Mouse (Mus musculus) gastrocnemius, postnatal 25 days (tissue): ENCODE results near the gene Rgs4. TPM values are rescaled to one million over a fixed set of nuclear protein-coding genes. Genes with fewer than 3 reads are reported as not detected.

Experiments
- DNase-seq: peaks from one replicate; pipeline ENCODE4 v3.0.0; 2022
- long read RNA-seq, 2 experiments: library from polyadenylated mRNA; stranded (forward); transcript quantifications; one replicate each; pipeline ENCODE4 v2.0.0; 2021
- total RNA-seq, 2 experiments: library from RNA; stranded (reverse); gene quantifications; 1 replicate in 1 of 2; 2 replicates in 1 of 2; pipeline ENCODE4 v1.2.3; 2021

Gene Rgs4
- 1 to 10 TPM; 6.9 to 9.0 TPM for total RNA-seq
- long read RNA-seq, experiment 1: 0 reads
- long read RNA-seq, experiment 2, partial matches to known transcripts: 0 of 1 reads
- long read RNA-seq, experiment 2, other reads (novel, unspliced or antisense): 0 of 1 reads

DNA sequence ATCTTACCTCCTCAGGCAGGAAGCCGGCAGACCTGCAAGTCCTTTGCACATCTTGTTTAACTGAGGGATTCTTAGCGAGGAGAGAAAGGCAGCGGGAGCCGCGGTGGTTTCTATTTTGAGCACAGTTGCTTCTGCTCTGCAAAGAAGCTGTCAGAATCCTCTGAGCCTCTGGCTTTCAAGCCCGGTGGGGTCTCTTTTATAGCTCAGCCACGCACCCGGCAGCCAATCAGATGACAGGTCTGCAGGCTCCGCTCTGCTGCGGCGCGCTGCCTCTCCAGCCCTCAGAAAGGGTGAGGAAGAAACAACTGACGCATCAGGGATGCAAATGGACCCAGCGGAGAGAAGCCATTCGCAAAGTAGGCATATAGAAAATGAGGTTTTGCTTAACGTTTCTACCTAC is at the start of gene Rgs4:
TSS of gene Rgs4 (minus strand) at position 170 of the 400 bp plus-strand sequence.
- DNase-seq: peak; percentile 57

DNA sequence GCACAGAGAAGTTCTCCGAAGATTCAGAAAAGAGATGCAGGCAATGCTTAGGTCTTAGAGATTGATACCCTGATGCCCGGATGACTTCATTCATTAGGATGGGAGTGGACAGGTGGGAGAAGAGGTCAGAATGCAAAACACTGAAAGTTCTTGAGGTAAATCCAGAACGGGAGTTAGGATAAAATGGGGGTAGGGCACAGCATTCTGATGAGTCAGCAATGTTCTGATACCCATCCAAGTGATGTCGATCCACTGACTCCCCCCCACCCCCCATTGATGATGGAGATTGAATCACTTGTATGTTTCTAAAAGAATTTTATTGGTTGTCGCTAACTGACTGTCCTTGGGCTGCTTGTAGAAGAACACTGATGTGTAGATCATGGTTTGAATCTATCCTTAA is 45.0 kb upstream of the Rgs4 start:
- DNase-seq: no peak

DNA sequence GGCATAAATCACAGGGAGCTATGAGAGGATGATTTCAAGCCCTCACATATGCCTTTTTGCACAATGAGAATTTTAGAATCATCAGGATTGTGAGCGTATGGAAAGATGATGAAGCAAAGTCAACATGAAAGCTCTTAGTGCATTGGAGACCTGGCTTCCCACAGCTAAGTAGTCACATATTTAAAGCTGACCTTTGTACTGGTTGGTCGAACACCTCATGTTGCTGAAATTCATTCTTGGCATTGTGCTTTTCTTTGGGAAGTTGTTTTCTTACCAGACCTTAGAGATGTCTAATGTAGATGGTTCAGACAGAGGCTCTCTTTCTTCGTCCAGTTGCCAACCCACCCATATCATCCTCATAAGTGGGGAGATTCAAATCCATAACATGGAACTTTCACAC is 38.5 kb upstream of the Rgs4 start:
- no peak for DNase-seq

DNA sequence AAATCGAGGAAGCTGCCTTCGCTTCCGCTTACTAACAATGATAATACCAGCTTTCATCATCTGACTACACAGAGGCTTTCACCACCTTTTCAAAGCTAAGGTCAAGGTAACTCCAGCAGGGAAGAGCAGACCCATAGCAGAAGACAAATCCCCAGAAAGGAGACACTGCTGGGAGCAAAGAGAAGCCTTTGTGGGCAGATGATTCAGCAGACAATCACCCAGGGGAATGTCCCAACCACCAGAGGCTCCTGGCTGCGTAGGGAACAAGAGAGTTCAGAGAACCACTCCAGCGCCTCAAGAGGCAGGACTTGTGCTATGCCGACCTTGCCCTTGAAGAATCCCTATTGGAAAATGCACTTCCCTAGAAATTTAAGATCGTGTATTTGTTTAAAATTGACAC is 29.1 kb upstream of the Rgs4 start:
- no peak for DNase-seq

DNA sequence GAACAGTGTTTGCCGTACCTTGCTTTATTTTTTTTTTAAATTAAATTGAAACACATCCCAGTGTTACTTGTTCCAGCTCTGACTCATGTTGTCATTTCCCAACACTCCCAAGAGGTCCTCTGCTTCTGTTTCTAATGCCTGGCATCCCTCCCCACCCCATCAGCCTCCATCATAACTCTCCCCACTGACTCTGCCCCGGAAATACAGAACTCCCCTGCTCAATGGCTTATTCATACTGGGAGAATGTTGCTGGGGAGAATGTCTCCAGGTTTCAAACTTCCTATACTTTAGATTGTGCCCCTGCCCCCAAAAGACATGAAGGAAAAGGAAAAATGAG is 17.1 kb upstream of the Rgs4 start:
- no peak for DNase-seq

DNA sequence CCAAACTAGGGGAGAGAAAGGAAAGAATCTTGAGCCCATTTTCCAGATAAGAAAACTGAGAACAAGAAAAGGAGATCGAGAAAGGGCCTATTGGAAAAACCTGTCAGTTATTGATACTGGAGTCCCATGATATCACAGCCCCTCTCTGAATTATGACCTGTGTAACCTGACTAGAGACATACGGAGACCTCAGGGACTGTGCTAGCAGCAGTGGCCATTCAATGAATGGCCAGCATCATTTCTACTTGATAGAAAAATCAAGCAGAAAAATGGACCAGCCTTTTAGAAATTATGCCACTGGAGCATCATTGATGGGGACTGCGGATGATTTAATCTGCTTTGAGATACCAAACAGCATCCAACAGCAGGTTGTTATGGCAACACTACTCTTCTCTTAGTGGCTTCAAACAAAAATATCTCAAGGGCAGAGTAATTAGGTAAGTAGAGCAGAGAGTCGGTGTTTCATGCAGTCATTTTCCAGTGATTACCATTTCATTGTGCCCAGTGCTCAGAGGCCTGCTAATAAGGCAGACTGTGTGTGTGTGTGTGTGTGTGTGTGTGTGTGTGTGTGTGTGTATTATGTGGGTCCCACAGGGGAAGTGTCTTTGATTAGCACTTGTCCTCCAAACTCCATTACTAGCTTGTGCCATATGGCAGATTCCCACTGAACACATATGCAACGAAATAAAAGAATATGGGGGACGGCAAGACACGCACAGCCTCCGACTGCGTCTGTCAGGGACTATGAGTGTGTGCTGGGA is 16.6 kb upstream of the Rgs4 start:
- no peak for DNase-seq

DNA sequence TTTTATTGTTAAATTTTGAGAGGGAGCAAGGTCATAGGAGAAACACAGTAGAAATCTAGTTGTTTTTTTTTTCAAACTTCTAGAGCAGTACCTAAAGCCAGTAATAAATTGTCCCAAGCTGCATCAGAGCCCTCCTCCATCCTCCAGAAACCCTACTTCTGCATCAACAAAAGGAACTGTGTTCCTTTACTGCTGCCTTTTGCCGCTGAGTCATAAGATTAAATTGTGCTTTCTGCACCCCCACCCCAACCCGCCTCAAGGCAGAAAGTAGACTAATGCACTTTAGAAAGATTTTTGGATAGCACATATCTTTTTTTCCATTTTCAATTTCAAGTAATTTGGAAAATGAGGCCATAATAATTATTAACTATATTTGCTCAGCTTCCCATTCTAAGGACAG is 15.1 kb upstream of the Rgs4 start:
- DNase-seq: no peak

DNA sequence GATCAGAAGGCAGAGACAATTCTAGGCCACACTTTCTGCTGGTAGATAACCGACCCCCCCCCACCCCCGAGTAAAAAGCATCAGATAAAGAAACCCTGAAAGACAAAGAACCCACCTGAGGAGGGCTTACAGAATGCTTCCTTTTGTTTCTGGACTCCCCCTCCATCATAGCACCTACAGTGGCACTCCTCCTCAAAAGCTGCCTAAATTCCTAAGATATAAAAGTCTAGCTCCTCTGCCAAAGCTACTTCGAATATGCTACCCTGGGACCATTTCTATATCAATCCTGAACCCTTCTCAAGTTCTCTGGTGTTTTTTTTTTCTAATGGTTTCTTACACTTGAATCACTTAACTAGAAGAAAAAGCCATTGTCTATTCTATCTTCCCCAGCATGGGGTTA is 9.1 kb upstream of the Rgs4 start:
- no peak for DNase-seq

DNA sequence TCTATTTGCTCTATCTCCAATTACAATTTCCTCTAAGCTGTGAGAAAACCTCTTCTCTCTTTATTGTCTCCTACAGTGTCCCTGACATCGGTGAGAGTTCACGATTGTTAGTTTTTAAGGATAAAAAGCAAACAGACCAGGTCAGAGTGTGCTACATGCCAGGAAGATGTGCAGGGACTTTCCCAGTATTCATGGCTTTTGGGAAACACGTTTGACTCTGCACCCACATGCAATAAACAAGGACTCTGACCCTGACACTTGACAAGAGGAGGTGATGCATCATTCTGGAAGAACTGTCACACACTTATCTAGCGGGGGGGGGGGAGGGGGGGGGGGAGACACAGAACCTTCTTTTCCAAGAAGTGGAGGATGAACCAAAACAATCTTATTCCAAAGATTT is 5.0 kb upstream of the Rgs4 start:
- no peak for DNase-seq

DNA sequence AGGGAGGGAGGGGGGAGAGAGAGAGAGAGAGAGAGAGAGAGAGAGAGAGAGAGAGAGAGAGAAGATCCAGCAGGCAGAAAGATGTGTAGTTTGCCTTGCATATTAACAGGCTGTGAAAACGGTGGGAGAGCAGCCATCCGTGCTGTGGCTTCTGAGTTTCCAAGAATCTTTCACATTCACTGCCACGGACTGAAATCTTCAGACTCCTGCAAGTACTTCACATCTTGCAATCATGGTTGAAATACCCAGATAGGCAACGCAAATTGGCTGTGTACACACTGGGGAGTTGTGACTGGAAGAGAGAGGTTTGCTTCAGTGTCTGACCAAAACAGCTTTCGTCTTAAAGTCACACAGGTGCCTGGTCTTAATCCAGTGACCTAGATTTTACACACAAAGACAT is 997 bp upstream of the Rgs4 start:
- DNase-seq: no peak

DNA sequence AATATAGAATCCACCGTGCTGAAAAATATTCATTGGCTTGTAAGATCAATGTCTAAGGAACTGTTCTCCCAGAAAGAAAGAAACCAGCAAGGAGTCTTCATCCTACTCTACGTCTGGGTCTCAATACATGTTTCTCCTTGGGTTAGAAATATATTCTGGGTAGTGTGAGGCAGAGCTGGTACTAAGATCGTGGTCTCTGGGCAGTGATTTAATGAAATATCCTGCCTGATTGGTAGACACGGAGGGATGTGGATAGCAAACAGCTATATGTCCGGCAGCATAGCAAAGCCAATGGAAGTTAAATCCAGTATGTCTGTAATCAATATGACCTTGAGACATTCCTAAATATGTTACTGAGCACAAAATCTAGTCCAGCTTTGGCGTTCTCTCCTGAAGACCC is 460 bp upstream of the Rgs4 start:
- DNase-seq: no peak

DNA sequence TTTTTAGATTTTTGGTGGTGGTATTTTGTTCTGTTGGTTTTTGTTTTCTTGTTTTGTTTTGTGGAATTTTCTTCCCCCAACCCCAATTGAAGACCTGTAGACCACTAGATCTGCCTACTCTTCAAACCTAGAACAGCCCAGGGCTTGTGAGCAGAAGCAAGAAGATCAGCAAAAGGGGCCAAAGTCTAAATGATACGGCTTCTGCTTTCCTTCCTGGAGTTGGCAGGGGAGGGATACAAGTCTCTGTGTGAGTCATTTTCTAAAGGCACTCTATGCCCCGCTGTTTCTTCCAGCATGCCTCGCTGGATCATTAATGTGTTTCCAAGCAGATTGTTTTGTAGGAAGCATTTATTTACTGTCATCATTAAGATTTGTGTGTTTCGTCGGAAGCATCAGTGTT is 6.3 kb downstream of the Rgs4 start:
- no peak for DNase-seq

DNA sequence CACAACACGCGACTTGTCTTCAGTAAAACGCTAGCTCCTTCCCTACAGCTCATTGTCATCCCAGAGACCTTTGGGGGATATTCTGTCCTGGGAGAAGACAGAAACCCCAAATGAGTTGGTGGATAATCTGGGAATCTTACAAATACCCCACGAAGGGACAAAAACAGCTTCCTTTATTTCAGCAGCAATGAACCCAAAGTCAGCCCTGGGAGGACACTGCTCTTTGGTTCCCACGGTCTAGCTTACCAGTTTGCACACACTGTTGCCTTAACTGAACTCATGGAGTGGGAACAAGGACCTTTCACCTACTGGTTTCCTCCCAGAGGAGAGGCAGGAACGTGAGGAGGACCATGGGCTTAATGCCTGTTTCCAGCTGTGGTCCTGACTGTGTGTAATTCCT is 10.2 kb downstream of the Rgs4 start:
- peak; percentile 26 for DNase-seq

DNA sequence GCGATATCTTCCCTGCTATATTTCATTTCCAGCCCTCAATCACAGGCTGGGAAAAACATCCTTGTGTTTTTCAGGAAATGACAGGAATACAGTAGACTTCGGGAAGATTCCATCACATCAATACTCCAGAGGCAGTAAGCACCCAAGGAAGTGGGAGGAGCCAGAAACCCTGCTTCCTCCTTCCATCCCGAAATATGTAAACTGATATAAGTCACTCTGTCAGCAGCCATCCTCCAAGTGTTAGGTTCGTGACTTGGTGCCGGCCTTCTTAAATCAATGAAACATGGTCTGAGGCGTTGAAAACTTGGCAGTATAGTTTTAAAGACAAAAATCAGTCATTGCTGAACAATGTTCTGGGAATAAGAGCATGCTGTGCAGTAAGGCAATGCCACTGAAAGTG is 11.3 kb downstream of the Rgs4 start:
- DNase-seq: no peak

DNA sequence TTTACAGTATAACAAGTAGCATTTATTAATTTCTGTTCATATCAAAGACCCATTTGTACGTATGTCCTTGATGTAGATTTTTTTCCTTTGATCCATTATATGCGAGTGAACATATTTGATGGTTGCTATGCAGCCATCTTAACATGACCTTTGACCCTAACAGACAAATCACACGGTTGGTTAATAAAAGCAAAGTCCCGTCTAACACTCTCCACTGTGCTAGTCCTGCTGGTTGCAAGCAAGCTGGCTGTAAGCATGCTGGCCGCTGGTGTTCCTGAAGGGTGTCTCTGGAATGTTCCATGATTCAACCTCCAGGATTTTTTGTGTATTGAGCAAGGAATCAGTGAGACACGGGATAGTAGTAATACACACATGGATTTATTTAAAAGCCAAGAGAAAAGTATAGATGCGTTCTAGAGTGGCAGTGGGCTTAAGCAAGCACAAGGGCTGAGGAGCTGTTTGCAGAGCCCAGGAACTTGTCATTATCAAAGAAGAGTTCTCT is 16.8 kb downstream of the Rgs4 start:
- no peak for DNase-seq

DNA sequence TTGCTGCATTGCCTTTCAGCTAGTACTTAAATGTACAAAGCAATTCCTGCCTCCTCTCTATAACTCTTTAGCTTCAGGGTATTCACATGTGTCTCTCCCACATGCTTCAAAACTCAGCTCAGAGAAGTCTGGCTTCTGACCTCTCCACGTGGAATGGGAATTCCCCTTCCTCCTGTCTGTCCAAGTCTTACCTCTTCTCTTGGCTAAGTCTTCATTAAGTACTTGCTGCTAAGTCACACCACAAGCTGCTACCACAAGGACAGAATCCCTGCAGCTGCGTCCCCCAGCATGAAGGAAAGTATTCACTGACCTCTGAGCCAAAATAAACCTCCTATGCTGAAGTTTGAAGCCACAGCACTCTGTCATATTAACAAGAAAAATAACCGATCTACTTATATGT is 21.1 kb downstream of the Rgs4 start:
- no peak for DNase-seq

DNA sequence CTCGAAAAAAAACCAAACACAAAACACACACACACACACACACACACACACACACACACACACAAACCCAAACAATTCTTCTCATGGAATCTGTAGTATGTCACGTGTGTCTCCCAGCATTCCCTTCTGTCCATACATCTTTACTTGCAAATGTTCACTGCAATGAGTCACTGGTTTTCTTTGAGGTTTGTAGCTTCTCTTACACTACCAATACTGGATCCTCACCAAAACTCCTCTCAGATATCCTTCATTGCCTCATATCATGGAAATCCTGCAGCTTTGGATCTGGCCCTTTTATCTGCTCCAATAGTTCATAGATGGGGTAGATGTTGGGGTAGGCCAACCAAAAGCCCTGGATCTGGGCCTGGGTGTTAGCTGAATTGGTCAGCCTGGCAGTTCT is 25.6 kb downstream of the Rgs4 start:
- DNase-seq: no peak

DNA sequence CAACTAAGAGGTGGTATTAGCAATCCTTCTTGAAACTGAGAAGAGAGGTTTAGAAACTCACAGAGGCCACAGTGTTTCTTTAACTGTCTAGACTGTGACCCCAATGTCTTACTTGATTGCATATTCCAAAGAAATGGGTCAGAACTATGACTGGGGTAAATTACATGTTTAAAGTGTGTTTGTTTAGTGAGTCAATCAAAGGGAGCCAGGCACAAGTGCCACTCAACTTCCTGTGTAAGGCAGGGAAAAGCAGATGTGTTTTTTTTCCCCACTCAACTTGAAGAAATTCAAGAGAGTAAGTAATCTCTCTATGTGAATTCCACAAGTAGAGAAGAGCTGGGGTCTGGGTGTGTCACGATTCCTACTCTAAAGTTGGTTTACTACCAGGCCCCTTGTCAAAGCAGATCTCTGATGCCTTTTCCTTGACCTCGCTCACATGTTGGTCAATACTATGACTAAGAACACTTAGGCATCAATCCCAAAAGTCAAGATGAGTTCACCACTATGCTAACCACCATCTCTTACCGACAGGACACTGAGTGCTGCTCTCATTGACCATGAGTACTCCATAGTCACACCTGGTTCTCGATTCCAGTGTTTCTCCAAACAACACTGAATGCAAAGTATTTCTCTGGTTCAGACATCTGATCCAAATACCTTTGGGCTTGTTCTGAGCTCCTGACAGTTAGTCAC is 42.9 kb downstream of the Rgs4 start:
- DNase-seq: no peak

DNA sequence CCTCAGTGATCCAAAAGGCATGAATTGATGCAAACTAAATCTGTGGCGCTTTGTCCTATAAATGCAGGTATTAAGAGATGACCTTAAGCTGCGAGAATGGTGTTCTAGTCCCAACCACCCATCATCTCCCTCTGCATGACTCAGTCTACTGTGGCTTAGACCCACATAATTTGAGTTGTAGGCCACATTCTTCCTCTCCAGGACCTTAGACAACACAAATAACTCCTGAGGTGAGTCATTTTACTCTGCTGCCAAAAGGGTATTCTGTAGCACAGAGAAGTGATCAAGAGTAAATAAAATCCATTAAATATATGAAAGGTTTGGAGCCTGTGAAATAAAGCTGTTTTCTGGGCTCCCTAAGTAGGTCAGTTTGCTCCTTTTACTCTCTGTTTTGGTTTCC is 48.3 kb downstream of the Rgs4 start:
- no peak for DNase-seq

DNA sequence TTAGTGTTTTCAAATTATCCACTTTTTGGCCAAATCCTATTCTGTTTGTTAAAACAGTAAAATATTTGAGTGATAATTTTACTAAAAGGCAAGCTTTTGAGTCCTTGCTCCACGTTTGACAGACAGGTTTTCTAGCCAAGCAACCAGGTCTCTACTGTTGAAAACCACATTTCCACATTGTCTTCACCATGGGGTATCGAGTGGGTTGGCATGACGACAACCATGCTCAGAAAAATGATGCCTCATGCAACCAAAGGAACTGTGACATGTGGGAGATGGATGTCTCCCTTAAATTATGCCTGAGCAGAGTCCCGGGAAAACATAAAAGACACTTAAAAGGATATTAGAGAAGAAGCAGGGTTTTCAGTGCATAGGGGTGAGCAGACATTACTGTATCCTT is 50.2 kb downstream of the Rgs4 start:
- DNase-seq: no peak

DNA sequence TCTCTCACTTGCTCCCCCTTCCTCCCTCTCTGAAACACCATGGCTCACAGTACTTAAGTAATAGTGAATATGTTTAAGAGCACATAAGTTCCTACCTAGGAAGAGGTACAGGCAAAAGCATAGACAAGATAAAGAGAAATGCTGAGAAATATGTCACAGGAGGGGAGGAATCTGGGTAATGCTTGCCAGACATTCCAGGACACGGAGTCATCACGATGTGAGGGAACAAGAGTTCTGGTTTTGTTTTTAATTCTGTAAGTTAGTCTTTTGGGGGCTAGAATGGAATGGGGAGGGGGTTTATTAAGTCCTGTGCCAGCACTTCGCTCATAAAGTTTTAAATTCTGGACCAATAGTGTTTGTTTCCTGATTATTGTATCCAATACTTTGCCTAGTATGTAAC is 52.1 kb downstream of the Rgs4 start:
- DNase-seq: no peak

DNA sequence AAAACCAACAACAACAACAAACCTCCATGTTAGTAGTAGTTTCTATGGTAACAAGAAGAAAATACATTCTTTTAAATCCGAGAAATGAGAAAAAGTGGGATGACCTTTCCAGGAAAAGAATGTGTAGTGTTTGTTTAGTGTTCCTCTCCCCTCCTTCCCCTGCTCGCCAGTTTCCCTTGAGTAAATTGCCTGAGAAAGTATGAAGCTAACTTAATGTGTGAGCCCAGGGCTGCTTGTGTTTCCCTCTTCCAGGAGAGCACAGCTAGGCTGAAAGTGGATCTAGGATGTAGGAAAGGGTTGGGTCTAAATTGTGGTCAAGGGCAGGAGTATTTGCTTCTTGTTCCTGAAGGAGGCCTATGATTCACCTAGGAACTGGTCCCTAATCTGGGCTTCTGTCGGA is 53.9 kb downstream of the Rgs4 start:
- DNase-seq: no peak

DNA sequence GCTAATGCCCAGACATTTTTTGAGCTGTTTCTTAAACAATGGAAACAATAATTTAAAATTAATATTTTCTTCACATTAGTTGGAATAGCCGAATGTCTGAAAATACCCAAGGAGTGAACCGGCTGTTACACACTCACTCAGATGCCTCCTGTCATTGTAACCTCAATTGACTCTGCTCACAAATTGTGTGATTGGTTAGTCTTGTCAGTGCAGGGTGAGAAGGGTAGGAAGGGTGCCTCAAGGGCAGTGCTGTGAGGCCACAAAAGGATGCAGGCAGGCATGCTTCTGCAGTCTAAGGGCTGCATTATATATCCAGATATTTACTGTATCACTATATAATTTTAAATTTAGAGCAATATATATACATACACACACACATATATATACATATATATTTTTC is 54.4 kb downstream of the Rgs4 start:
- no peak for DNase-seq
